Mouse (Mus musculus) adrenal gland, postnatal 36 days (tissue): Measurements from ENCODE around the gene Mafb. TPM values are rescaled to one million over a fixed set of nuclear protein-coding genes. Genes with fewer than 3 reads are reported as not detected.
A peak's percentile ranks its signal among the peaks of the same experiment; 100 is the strongest.

Experiments used
- DNase-seq, 2 experiments: peaks; one replicate each; pipeline ENCODE4 v3.0.0; 2021; ENCODE audit warnings: mixed read lengths in 1 of 2
- long read RNA-seq, 2 experiments: library from polyadenylated mRNA; stranded (forward); transcript quantifications; one replicate each; pipeline ENCODE4 v2.0.0; 2021; ENCODE audit warnings: borderline sequencing depth in 2 of 2
- total RNA-seq, 2 experiments: library from RNA; stranded (reverse); gene quantifications; 2 replicates each; pipeline ENCODE4 v1.2.3; 2021

The Mafb gene
- total RNA-seq, result 10 to 100 TPM; 15.4 to 17.5 TPM
- long read RNA-seq, experiment 1, transcript Mafb-201 (1 exons, 3,363 nt), result major isoform, 9 of 9 reads
- long read RNA-seq, experiment 1, partial matches to known transcripts, result 0 of 9 reads
- long read RNA-seq, experiment 1, other reads (novel, unspliced or antisense), result 0 of 9 reads
- long read RNA-seq, experiment 2, partial matches to known transcripts, result 0 of 2 reads
- long read RNA-seq, experiment 2, other reads (novel, unspliced or antisense), result 0 of 2 reads

GRCm38 (mm10) chr2:160366980-160367338 lies at the start of gene Mafb:
Gene Mafb (minus strand): TSS chr2:160367065.
- peak; percentile 97 to 98 for DNase-seq

- DNase-seq, result no peak
These were observed 48.3 kb upstream of the Mafb start for GRCm38 (mm10) chr2:160415161-160415560.

DNA sequence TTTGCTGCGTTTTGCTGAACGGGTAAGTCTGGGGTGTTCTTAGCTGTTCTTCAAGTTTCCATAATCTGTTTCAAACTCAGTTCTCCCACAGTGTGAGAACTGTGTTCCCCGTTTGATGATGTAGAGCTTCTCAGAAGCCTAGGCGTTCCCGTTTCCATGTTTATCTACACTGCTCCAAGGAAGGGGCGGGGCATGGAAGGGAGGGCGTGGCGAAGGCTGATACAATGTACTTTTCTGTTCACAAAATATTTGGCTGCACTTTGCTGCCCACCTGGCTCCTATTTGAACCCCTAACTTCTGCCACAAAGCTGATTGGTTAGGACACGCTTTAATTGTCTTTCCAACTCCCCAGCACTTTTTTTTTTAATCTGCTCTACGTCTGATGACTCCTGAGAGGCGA lies 47.9 kb upstream of the Mafb start:
- no peak for DNase-seq

DNA sequence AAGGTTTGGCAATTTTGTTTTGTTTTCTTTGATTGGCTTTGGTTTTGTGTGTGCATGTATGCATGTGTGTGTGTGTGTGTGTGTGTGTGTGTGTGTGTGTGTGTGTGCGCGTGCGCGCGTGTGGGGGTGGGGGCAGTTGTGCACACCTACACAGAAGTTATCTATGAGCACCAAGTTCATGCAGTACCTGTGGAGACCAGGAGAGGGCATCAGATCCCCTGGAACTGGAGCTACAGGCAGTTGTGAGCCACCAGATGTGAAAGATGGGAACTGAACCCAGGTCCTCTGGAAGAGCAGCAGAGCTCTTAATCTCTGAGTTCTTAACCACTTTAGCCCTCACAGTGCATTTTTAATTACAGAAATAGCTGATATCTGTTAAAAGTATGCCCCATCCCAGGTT lies 47.1 kb upstream of the Mafb start:
- no peak for DNase-seq

DNA sequence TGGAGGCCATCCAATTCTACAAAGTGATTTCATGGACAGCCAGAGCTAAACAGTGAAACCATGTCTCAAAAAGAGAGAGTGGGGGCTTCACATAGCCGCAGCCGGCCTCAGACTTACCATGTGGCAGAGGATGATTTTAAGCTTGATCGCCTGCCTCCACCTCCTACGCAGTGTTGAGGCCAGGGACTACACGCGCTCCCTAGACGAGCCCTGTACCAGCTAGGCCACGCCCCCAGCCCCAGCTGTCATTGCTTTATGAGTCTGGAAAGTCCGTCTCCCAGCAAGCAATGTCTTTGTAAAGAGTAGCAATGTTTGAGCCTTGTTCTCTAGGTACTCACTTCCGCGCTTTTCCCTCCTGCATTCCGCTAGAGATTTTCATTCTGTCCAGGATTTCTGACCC lies 46.2 kb upstream of the Mafb start:
- no peak for DNase-seq

DNA sequence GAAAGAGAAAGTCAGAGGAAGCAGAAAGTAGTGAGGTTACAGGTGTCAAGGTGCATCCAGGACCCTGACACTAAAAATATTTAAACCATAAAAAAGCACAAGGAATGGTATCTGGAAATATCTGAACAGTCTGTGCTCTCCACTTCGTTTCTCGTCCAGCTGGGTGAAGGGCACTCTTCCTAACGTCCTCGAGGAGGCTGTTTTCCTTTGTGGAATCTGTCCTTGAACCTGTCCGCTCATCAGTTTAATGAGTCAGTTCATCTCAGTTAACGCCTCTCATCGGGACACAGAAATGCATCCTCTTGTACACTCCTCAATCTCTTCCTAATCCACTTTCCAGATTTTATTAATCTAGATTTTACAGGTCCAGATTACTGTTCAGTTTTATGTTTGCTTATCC lies 44.6 kb upstream of the Mafb start:
- DNase-seq, result peak; percentile 22 to 51

DNA sequence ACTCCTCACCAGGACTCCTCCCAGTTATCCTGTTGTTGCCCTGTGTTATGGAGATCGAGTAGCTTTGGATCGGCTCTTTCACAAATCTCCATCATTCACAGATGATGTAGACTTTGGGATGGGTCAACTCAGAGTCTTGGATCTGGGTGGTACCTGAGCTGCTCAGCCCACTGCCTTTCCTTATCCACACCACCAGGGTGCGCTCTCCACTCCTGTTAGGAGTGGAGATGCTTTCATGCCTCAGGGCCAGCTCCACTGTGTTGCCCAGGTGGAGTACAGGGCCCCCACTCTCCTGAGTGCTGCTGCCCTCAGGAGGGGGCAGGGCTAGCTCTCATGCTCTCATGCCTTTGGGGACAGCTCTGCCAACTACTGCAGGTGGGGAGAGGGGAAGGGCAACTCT lies 40.9 kb upstream of the Mafb start:
- no peak for DNase-seq

- no peak for DNase-seq
These were observed 30.9 kb upstream of the Mafb start for GRCm38 (mm10) chr2:160397747-160398146.

GRCm38 (mm10) chr2:160394735-160395134 lies 27.9 kb upstream of the Mafb start:
- DNase-seq, result peak; percentile 16 to 21

GRCm38 (mm10) chr2:160392648-160393047 lies 25.8 kb upstream of the Mafb start:
- no peak for DNase-seq

DNA sequence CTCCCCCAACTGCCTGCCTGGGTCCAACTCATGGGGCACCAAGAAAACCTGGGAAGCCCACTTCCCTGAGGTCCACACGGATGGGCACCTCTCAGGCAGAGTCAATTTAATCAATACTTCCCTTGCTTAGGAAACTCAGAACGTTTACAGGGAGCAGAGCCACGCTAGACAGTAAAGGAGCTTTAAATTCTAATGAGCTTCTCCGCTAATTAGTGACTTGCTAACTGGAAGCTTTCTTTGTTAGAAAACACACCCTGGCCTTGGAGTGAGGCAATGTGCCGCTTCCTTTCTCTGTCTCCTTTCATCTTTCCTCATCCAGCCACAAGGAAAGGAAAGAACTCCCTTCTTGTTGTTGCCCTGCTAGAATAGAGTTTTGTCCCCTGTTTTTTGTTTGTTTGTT lies 21.7 kb upstream of the Mafb start:
- DNase-seq, result no peak

DNA sequence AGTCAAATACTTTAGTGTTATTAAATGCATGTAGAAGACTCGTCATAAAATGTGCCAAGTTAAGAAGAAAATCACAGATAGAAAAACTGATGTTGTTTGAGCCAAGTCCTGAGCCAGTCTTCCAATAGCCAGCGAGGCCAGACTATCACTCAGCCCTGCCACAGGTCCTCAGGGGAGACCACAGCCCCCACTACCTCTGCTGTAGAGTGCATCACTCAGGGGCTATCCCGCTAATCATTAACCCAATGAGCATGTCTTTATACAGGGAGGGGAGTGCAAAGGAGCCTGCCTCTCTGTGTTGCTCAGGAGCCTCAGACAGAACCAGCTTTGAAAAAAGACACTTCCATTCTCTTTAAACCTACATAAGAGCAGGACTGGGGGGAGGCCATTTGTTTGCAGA lies 16.6 kb upstream of the Mafb start:
- no peak for DNase-seq

GRCm38 (mm10) chr2:160378271-160378670 lies 11.4 kb upstream of the Mafb start:
- peak; percentile 40 to 66 for DNase-seq

DNA sequence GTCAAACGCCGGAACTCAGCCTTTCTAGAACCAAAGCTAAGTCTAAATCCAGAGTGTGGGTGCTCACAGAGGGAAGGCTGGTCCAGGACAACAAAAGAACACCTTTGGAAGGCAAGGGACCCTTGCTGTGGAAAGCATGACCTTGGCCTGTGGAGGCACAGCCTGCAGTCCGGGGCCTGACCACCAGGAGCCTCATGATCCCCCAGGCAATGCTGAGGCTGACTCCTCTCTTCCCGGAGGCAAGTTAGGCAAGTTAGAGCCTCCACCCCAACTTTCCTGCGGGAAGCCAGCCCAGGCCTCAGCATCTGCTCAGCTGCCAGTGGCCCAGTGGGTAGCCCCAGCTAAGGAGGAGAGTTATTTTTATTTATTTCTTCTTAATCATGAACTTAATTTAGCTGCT lies 9.4 kb upstream of the Mafb start:
- DNase-seq, result no peak

- no peak for DNase-seq
These were observed 3.0 kb upstream of the Mafb start for GRCm38 (mm10) chr2:160369653-160370420.

- DNase-seq, result no peak
These were observed 1.8 kb upstream of the Mafb start for GRCm38 (mm10) chr2:160368422-160369357.

DNA sequence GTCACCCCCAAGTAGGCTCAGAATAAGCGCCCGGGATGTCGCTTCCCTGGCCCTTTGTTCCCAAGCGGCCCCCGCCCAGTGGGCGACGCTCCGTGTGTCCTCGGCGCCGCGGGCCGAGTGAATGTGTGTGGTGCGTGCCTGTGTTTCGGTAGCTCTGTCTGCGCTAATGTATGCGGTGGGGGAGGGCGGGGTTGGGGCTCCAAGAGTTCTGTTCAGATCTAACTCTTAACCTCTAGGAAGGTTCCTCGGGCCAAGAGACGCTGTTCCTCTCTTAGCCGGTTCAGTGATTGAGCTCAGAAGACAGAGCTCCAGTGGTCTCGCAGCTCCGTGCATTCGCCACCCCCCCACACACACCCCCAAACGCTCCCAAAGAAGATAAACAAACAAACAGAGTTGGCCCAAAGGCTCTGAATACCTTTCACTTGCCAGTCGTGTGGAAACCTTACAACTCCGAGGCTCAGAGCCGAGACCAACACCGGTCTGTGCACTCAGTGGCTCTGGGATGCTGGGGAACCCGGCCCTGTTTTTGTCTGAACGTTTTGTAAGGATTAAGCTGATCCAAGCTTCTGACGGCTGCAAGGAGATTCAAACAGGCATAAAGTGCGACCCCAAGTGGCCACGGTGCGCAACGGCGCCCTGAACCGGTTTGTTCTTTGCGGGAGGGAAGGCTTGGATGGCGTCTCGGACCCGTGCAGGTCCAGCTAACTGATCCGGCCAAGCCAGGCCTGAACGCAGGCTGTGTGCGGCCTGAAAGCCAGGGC lies 763 bp upstream of the Mafb start:
- DNase-seq, result peak; percentile 92

DNA sequence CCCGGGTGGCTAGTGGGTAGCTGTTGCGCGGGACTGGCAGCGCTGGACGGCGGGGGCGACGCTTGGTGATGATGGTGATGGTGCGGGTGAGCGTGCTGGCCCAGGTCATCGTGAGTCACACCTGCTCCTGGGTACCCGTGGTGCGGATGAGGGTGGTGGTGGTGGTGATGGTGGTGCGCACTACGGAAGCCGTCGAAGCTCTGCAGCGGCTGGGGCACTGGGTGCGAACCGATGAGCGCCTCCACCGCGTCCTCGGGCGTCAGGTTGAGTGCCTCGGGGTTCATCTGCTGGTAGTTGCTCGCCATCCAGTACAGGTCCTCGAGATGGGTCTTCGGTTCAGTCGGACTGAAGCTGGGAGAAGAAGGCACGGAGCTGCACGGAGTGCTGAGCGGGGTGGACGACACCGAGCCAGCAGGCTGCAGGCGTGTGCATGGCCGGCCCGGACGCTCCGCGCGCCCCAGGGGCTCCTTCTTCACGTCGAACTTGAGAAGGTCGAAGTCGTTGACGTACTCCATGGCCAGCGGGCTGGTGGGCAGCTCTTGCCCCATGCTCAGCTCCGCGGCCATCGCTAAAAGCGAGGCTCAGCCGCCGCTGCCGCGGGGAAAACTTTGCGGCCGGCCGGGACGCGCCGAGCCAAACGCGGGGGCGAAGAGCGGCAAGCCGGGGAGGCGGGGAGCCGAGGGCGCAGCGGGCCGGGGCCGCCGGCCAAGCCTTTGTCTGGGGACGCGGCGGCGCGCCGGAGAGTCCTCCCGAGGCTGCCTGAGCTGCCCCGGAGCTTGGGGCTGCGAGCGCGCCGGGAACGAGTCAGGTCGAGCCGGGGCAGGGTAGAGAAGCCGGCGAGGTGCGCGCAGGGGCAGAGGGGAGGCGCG lies 520 bp downstream of the Mafb start:
- DNase-seq, result peak; percentile 14 to 25

DNA sequence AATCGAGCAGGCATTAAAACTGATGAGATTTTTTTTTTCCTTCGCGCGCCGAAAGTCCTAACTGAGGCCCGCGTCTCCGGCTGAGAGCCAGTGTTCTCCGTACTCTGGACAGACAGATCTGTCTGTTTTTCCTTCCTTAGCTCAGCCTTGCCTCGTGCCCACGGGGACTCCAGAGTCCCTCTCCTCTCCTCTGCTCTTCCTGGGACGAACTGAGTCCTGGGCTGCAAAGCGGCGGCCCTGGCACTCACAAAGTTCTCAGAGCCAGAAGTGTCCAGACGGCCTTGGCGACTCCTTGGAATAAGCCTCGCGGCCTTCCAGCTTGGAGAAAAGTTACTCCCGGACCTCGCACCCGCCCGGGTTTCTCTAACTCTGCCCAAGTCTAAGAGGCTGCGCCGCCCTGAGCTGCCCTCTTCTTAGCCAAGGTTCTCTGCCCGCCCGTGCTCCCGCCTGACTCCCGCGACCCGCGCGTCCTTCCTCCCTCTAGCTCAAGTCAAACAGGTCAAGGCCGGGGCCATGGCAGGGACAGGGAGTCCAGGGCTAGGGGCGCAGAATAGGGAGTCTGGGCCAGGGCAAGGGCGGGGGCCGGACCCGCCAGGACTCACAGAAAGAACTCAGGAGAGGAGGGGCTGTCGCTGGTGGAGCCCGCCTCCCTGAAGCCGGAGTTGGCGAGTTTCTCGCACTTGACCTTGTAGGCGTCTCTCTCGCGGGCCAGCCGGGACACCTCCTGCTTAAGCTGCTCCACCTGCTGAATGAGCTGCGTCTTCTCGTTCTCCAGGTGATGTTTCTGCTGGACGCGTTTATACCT lies 1.6 kb downstream of the Mafb start:
- DNase-seq, result peak; percentile 61 to 71

- no peak for DNase-seq
These were observed 2.2 kb downstream of the Mafb start for GRCm38 (mm10) chr2:160364666-160365065.
